Mouse (Mus musculus) myocyte (in vitro differentiated cells): ENCODE data around the gene Cfdp1. TPM values are rescaled to one million over a fixed set of nuclear protein-coding genes. Genes with fewer than 3 reads are reported as not detected.
A peak's percentile ranks its signal among the peaks of the same experiment; 100 is the strongest.

Experiments used
- H3K27me3 ChIP-seq: one replicate; pipeline ENCODE4 v1.6.1; 2011; ENCODE audit not compliant: control insufficient read depth, insufficient read depth, insufficient read length
- H3K36me3 ChIP-seq: one replicate; pipeline ENCODE4 v1.6.1; 2011; ENCODE audit not compliant: control insufficient read depth, insufficient read depth
- H3K4me2 ChIP-seq: one replicate; pipeline ENCODE4 v1.6.1; 2011; ENCODE audit warnings: low read depth, control low read depth
- H3K4me3 ChIP-seq: one replicate; pipeline ENCODE4 v1.5.1; 2011; ENCODE audit warnings: mild to moderate bottlenecking, control low read depth, moderate library complexity
- H3K79me2 ChIP-seq: one replicate; pipeline ENCODE4 v1.6.1; 2011; ENCODE audit not compliant: control insufficient read depth, insufficient read depth
- H3ac ChIP-seq: one replicate; pipeline ENCODE4 v1.6.1; 2011; ENCODE audit not compliant: control insufficient read depth, insufficient read length
- CEBPB ChIP-seq: IDR thresholded peaks from 2 replicates; pipeline ENCODE4 v1.6.1; 2011; ENCODE audit warnings: mild to moderate bottlenecking, moderate library complexity; ENCODE audit not compliant: poor library complexity, insufficient read depth, severe bottlenecking
- E2F4 ChIP-seq: IDR thresholded peaks from one replicate; pipeline ENCODE4 v1.6.1; 2011; ENCODE audit warnings: mild to moderate bottlenecking, control low read depth, moderate library complexity; ENCODE audit not compliant: insufficient read depth
- MAX ChIP-seq: IDR thresholded peaks from one replicate; pipeline ENCODE4 v1.6.1; 2011; ENCODE audit warnings: low read depth, mild to moderate bottlenecking, control low read depth
- MYOD1 ChIP-seq, 3 experiments: IDR thresholded peaks; one replicate each; pipeline ENCODE4 v1.6.1; 2011; ENCODE audit warnings: control low read depth in 2 of 3, low read depth in 2 of 3, mild to moderate bottlenecking in 2 of 3, moderate library complexity in 1 of 3; ENCODE audit not compliant: insufficient read length in 2 of 3, control insufficient read depth in 1 of 3
- MYOG ChIP-seq, 3 experiments: IDR thresholded peaks; one replicate each; pipeline ENCODE4 v1.6.1; 2011; ENCODE audit warnings: control low read depth in 2 of 3, low read depth in 2 of 3, mild to moderate bottlenecking in 2 of 3; ENCODE audit not compliant: insufficient read length in 2 of 3, control insufficient read depth in 1 of 3, insufficient read depth in 1 of 3
- POLR2A ChIP-seq: IDR thresholded peaks from one replicate; pipeline ENCODE4 v1.6.1; 2011; ENCODE audit warnings: low read depth, mild to moderate bottlenecking, control low read depth, moderate library complexity; ENCODE audit not compliant: insufficient read length
- POLR2AphosphoS2 ChIP-seq: IDR thresholded peaks from one replicate; pipeline ENCODE4 v1.6.1; 2011; ENCODE audit warnings: low read depth, control low read depth; ENCODE audit not compliant: insufficient read length
- REST ChIP-seq: IDR thresholded peaks from one replicate; pipeline ENCODE4 v1.6.1; 2011; ENCODE audit warnings: mild to moderate bottlenecking, control low read depth, moderate library complexity; ENCODE audit not compliant: insufficient read depth, insufficient read length
- SRF ChIP-seq: IDR thresholded peaks from one replicate; pipeline ENCODE4 v1.6.1; 2011; ENCODE audit warnings: low read depth; ENCODE audit not compliant: control insufficient read depth, insufficient read length
- TCF12 ChIP-seq: IDR thresholded peaks from one replicate; pipeline ENCODE4 v1.6.1; 2011; ENCODE audit warnings: mild to moderate bottlenecking, control low read depth; ENCODE audit not compliant: poor library complexity, insufficient read depth, severe bottlenecking
- TCF3 ChIP-seq: IDR thresholded peaks from one replicate; pipeline ENCODE4 v1.6.1; 2011; ENCODE audit warnings: low read depth, control low read depth; ENCODE audit not compliant: insufficient read length
- USF1 ChIP-seq: IDR thresholded peaks from one replicate; pipeline ENCODE4 v1.6.1; 2011; ENCODE audit warnings: low read depth, mild to moderate bottlenecking, control low read depth, moderate library complexity
- polyA plus RNA-seq: library from polyadenylated mRNA; unstranded; fragments of >200 nt; fragmentation: generic; extraction: Trizol; gene quantifications from one replicate; pipeline ENCODE4 v1.2.1, GENCODE M21; 2012; ENCODE audit warnings: missing spikeins

The Cfdp1 gene
- polyA plus RNA-seq, result 44.9 TPM

DNA sequence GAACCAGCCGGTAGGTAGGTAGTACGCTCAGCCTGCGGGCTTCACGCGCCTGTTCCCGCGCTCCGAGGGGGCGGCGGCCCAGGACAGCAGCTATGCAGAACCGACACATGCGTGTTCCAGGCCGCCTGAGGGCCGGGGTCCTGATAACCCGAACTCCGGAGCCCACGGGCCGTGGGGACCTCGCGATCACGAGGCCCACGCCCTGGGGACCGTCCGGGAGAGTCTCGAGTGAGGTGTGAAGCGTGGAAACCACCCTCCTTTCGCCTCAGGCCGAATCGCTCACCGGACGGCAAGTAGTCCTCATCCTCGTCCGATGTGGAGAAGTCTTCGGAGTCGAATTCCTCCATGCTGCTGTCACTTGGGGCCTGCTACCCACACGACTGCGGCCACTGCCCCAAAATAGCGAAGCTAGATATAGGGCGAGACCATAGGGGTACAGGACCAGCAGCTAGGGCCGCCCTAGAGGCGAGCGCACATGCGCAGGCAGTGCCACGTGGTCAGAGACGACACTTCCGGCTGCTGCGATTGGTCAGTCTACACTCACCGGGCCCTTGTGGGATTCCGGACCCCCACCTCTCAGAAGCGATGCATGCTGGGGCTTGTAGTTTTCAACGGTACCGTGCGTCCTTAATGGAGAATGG, at the start of gene Cfdp1:
Gene Cfdp1 (minus strand): TSS at position 431 of the 641 bp plus-strand sequence.
- Histone ChIP-seq H3K4me2 (peak within 1 kb of the TSS; percentile 94), H3K79me2 (peaks cover 49% of the 10 kb centered on the region), H3K36me3 (no peaks in the 10 kb centered on the region), H3K4me3 (peak within 1 kb of the TSS; percentile 85), H3K27me3 (no peaks in the 10 kb centered on the region), H3ac (peak within 1 kb of the TSS; percentile 83)
- TF ChIP-seq SRF (peak; percentile 42), TCF3 (no peak), POLR2AphosphoS2 (peak; percentile 86), E2F4 (no peak), USF1 (peak; percentile 98), MYOG (IDR thresholded peaks at IDR 0.05; ENCODE audit: control insufficient read depth in 1 of 3, insufficient read depth in 1 of 3, insufficient read length in 2 of 3, low read depth in 2 of 3) (no peak), REST (no peak), MAX (no peak), POLR2A (peak; percentile 86)

- Histone ChIP-seq H3K79me2 (no peaks in the 10 kb centered on the region), H3ac (no peak overlapping the region), H3K36me3 (no peaks in the 10 kb centered on the region), H3K4me2 (no peak overlapping the region), H3K4me3 (no peak overlapping the region), H3K27me3 (no peaks in the 10 kb centered on the region)
- no peak for TF ChIP-seq POLR2AphosphoS2
- TF ChIP-seq MYOG (IDR thresholded peaks at IDR 0.05; ENCODE audit: control insufficient read depth in 1 of 3, insufficient read depth in 1 of 3, insufficient read length in 2 of 3, low read depth in 2 of 3), result peak; percentile 95 to 100 (median 98)
- TF ChIP-seq POLR2A, result no peak
- TF ChIP-seq TCF3, result peak; percentile 86
- peak; percentile 74 to 97 (median 90) for TF ChIP-seq MYOD1 (IDR thresholded peaks at IDR 0.05; ENCODE audit: control insufficient read depth in 1 of 3, insufficient read length in 2 of 3, low read depth in 2 of 3)
- peak; percentile 95 for TF ChIP-seq TCF12
These were observed 48.0 kb upstream of the Cfdp1 start for GRCm38 (mm10) chr8:111902080-111902479.

GRCm38 (mm10) chr8:111898586-111898985, 44.5 kb upstream of the Cfdp1 start:
- H3ac ChIP-seq, result no peak overlapping the region
- no peaks in the 10 kb centered on the region for H3K79me2 ChIP-seq
- no peak for TF ChIP-seq USF1
- no peak for TF ChIP-seq POLR2A
- no peak for TF ChIP-seq POLR2AphosphoS2
- TF ChIP-seq MAX, result no peak
- TF ChIP-seq MYOD1 (IDR thresholded peaks at IDR 0.05; ENCODE audit: control insufficient read depth in 1 of 3, insufficient read length in 2 of 3, low read depth in 2 of 3), result no peak
- no peak for TF ChIP-seq REST
- TF ChIP-seq TCF12, result no peak
- no peak for TF ChIP-seq SRF
- TF ChIP-seq CEBPB, result no peak
- TF ChIP-seq E2F4, result no peak
- no peak for TF ChIP-seq TCF3
- no peak for TF ChIP-seq MYOG (IDR thresholded peaks at IDR 0.05; ENCODE audit: control insufficient read depth in 1 of 3, insufficient read depth in 1 of 3, insufficient read length in 2 of 3, low read depth in 2 of 3)
- no peak overlapping the region for H3K4me2 ChIP-seq
- H3K4me3 ChIP-seq, result no peak overlapping the region
- H3K36me3 ChIP-seq, result no peaks in the 10 kb centered on the region
- no peaks in the 10 kb centered on the region for H3K27me3 ChIP-seq

DNA sequence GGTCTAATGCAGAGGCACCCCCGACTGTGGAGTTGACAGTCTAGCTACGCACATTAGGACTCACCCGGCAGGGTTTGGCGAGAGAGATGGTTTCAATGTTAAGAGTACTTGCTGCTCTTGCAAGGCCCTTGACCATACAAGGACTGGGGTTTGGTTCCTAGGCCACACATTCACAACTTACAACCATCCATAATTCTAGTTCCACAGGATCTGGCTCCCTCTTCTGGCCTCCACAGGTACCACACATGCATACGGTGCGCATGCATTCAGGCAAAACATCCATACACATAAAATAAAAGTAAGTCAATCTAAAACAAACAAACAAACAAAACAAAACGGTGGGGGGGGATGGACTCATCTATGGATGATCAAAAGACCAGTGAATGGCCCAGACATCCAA, 40.9 kb upstream of the Cfdp1 start:
- no peak overlapping the region for H3K4me2 ChIP-seq
- H3ac ChIP-seq, result no peak overlapping the region
- H3K79me2 ChIP-seq, result no peaks in the 10 kb centered on the region
- H3K36me3 ChIP-seq, result no peaks in the 10 kb centered on the region
- TF ChIP-seq MYOD1 (IDR thresholded peaks at IDR 0.05; ENCODE audit: control insufficient read depth in 1 of 3, insufficient read length in 2 of 3, low read depth in 2 of 3), result no peak
- TF ChIP-seq MAX, result no peak
- no peak for TF ChIP-seq MYOG (IDR thresholded peaks at IDR 0.05; ENCODE audit: control insufficient read depth in 1 of 3, insufficient read depth in 1 of 3, insufficient read length in 2 of 3, low read depth in 2 of 3)
- no peak for TF ChIP-seq USF1
- no peak for TF ChIP-seq E2F4
- TF ChIP-seq TCF12, result no peak
- no peak for TF ChIP-seq POLR2A
- TF ChIP-seq REST, result no peak
- TF ChIP-seq CEBPB, result no peak
- no peak for TF ChIP-seq TCF3
- H3K27me3 ChIP-seq, result peaks cover 11% of the 10 kb centered on the region
- no peak overlapping the region for H3K4me3 ChIP-seq

GRCm38 (mm10) chr8:111892615-111893014, 38.5 kb upstream of the Cfdp1 start:
- peaks cover 14% of the 10 kb centered on the region for H3K27me3 ChIP-seq
- H3K4me2 ChIP-seq, result no peak overlapping the region
- H3K79me2 ChIP-seq, result no peaks in the 10 kb centered on the region
- H3K4me3 ChIP-seq, result no peak overlapping the region
- H3K36me3 ChIP-seq, result no peaks in the 10 kb centered on the region
- TF ChIP-seq E2F4 (no peak), TCF3 (no peak), MYOG (IDR thresholded peaks at IDR 0.05; ENCODE audit: control insufficient read depth in 1 of 3, insufficient read depth in 1 of 3, insufficient read length in 2 of 3, low read depth in 2 of 3) (no peak), MAX (no peak), CEBPB (no peak)
- H3ac ChIP-seq, result no peak overlapping the region
